Mouse (Mus musculus): Measurements from ENCODE around the gene Ttc23.

GRCm38 (mm10) chr7:67695906-67696305, 48.7 kb downstream of the Ttc23 start:
- TF ChIP-seq CTCF (conservative IDR thresholded peaks at IDR 0.05; ENCODE audit: insufficient read depth, insufficient read length, low read depth, low read length): no peak
- TF ChIP-seq POLR2A (IDR thresholded peaks at IDR 0.05; ENCODE audit: low read depth, low read length): no peak
